Mouse (Mus musculus) frontal cortex, postnatal 36 days (tissue): ENCODE measurements around the gene Slc24a4.

ENCODE experiments used
- DNase-seq, 2 experiments: peaks; one replicate each; pipeline ENCODE4 v3.0.0; 2022; ENCODE audit warnings: low spot score in 2 of 2

Gene Slc24a4

GRCm38 (mm10) chr12:102128081-102128790 is at the start of gene Slc24a4:
Slc24a4 (plus strand) TSS chr12:102128733.
- peak; percentile 41 to 51 for DNase-seq

GRCm38 (mm10) chr12:102082648-102083425 is 45.7 kb upstream of the Slc24a4 start:
- DNase-seq: no peak

DNA sequence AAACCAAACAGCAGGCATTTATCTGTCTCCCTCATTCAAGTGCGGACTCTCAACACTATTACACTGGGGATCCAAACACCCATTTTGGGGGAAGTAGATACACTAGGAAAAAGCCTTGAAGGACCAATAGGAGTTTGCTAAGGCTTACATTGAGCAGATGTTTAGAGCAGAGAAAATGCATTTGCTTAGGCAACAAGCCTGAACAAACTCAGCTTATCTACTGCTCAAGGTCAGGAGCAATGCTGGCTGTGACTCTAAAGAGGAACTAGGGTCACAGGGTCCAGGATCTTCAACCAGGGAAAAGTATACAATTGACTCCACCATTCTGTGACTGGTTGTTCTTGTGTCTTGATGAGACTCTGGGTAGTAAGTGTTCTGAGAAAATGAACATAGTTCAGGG is 38.0 kb upstream of the Slc24a4 start:
- DNase-seq: no peak

DNA sequence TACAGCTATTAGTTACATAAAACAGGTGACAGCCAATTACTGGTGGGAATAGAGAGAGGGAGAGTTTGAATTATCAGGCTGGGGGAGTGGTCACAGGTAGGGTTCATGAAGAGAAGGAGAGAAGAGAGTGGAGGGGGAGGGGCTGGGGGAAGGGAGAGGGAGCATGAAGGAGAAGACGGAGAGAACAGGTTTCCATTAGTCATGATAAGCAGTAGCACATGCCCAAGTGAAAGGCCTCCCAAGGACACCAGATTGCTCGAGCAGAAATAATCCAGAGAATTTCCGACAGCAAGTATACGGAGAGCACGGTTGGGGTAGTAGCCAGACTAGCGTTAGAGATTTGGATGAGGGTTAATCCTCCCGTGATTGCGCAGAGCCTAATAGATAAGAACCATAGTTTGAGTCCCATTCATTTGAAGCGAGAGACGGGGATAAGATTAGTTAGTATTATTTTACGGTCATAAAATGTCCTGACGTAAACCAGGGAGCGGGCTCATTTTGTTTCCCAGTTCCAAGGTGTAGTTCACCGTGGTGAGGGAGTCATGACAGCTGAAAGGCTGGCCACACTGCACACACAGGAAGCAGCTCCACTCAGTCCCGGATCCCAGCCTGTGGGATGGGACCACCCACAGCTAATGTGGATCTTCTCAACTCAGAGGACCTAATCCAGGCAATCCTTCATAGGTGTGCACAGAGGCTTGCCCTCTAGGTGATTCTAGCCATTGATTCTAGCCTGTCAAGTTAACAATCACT is 36.0 kb upstream of the Slc24a4 start:
- no peak for DNase-seq

GRCm38 (mm10) chr12:102105990-102106389 is 22.5 kb upstream of the Slc24a4 start:
- DNase-seq: no peak

GRCm38 (mm10) chr12:102108851-102109250 is 19.7 kb upstream of the Slc24a4 start:
- DNase-seq: no peak

DNA sequence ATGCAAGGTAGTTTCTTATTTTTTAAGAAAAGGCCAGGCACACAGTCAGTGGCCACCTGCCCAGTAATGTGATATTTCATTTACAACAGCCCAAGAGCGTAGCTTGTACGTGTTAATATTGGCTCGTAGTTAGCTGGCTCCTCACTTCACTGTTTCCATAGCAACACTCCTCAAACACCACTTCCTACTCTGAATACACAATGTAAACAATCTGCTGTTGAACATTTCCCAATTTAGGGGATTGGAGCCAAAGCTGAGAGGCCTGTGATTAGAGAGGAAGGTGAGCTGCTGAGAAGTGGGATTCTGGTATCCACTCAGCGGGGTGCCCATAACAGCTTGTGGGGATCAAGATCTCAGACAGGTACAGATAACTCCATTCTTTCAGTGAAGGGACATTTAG is 16.0 kb upstream of the Slc24a4 start:
- DNase-seq: peak in 1 of 2 experiments; percentile 26

GRCm38 (mm10) chr12:102112901-102113300 is 15.6 kb upstream of the Slc24a4 start:
- DNase-seq: no peak

DNA sequence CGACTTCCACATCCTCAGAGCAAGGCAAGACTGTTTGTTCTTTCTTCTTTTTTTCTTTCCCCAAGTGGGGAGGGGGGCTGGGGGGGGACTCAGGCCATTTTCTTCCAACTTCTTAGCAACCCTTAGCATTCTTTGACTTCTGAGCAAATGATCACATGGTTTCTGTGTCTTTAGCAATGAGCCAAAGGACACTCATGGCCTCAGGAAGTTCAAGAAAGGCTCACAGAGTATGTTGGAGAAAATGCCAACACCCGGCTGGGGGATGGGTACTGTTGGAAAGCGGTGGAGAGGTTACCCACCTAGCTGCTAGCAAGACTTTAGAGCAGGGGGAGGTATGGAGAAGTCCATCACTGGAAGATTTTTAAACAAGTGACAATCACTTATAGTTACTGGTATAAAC is 15.1 kb upstream of the Slc24a4 start:
- DNase-seq: no peak

- DNase-seq: no peak
Observed at GRCm38 (mm10) chr12:102116580-102116979, 12.0 kb upstream of the Slc24a4 start.

DNA sequence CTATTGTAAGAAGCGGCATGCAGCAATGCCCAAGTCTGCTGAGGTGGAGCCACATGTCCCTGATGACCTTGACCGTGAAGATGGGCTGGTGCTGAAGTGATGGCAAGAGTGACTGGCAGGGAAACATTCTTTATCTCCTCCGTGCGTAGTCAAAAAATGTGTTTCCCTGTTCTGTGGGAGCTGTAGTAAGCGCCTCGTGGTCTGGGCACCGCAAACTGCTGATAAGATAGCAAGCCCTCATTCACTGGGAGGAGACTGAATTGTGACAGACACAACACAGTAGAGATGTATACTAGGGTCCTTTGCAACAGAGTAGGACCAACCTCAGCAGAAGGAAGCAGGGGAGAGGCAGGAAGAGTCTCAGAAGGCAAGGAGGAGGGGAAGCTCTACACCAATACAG is 10.5 kb upstream of the Slc24a4 start:
- no peak for DNase-seq

DNA sequence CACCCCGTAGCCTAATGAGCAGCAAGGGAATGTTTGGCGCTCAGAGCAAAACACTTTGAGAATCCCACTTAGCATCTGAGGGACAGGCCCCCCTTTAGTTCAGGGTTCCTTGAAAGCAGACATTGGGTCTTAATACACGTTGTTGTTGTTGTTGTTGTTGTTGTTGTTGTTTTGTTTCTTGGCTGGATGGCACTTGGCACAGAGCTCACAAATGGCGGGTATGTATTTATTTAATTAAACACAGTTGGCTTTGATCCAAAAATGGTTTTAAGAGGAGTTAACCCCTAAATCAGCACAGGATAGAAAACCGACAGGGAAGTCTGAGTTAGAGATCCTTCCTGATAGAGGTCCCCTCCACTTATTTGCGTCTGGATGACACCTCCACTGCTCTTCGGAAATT is 932 bp upstream of the Slc24a4 start:
- DNase-seq: no peak

GRCm38 (mm10) chr12:102128791-102129507 is 416 bp downstream of the Slc24a4 start:
- DNase-seq: peak; percentile 81 to 83

GRCm38 (mm10) chr12:102129508-102130030 is 1.0 kb downstream of the Slc24a4 start:
- DNase-seq: peak; percentile 14 to 36

DNA sequence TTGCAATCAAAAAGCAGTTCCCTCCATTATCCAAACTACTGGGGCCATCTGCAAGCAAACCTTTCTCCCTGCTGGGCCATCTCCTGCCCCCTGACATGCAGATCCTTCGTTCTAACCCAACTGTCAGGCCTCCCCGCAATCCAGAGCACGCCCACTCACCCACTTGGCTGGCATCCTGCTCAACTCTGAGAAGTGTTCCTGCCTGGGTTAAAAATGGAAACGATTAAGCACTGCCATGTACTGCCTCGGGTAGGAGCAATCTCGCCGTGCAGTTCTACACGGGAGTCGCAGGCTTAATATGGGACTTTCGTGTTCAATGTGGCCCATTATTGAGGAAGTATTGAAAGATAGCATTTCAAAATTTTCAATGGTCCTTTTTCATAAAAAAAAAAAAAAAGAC is 11.2 kb downstream of the Slc24a4 start:
- peak; percentile 63 to 72 for DNase-seq

GRCm38 (mm10) chr12:102141330-102141729 is 12.8 kb downstream of the Slc24a4 start:
- no peak for DNase-seq

GRCm38 (mm10) chr12:102147678-102148077 is 19.1 kb downstream of the Slc24a4 start:
- DNase-seq: no peak

DNA sequence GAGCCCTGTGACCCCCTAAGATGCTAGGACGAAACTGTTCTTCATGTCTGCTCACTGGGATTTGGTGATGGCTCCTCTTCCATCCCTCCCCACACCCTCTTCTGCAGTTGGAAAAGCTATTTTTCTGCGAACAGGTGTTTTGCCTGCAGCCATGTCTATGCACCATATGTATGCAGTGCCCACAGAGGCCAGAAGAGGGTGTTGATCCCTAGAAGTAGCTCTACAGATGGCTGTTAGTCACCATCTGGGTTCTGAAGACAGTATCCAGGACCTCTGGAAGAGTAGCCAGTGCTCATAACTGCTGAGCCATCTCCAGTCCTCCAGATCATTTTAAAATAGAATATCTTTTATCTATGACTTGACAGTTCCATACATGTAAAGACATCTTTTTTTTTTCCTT is 20.2 kb downstream of the Slc24a4 start:
- no peak for DNase-seq

DNA sequence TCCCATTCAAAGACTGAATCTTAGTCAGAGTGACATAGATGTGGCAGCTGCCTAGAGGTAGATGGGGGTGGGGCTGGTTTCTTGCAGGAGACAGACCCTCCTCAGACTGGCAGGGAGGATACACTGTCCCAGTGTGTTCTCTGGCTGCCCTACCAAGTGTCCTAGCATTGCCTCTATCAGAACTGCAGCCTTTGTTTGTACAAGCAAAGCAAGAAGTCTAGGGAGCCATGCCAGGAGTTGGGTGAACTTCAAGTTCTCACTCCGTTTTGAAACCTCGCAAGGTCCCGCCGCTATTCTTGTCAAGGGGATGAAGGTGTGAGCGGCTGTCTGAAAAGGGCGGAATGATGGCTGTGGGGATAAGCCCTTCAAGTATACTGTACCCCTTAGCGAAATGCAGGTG is 22.7 kb downstream of the Slc24a4 start:
- no peak for DNase-seq

- peak in 1 of 2 experiments; percentile 23 for DNase-seq
Observed at GRCm38 (mm10) chr12:102153796-102154195, 25.3 kb downstream of the Slc24a4 start.

DNA sequence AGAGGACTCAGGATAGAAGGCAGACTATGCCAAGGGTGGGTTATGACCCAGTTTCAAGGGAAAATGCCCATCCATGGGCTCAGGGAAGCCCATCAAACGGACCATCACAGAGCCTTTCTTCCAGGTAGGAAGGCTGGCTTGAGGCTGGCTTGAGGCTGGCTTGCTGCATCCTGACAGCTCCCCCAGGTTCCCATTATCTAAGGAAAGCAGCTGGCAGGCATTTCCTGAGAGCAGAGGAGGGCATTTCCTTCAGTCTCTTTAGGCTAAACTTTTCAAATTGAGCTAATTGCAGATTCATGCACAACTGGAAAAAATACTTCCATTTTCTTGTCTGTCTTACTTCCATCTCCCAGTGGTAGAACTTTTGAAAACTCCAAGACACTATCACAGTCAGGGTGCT is 26.3 kb downstream of the Slc24a4 start:
- DNase-seq: no peak

GRCm38 (mm10) chr12:102164632-102165031 is 36.1 kb downstream of the Slc24a4 start:
- DNase-seq: peak; percentile 38 to 52
